Mouse (Mus musculus): ENCODE measurements around the gene E2f2. TPM values are rescaled to one million over a fixed set of nuclear protein-coding genes. Genes with fewer than 3 reads are reported as not detected.
A peak's percentile ranks its signal among the peaks of the same experiment; 100 is the strongest.

Gene E2f2
- total and polyA plus RNA-seq, 2 experiments from 2014 or later, result 2.4 to 6.4 TPM

- 0 out of 2 replicates have a peak, but pooled peaks have one; percentile 27 for ATAC-seq (ENCODE audit: insufficient read depth, low read depth)
- Histone ChIP-seq H3K9me3 (replicated peaks; ENCODE audit: control insufficient read depth, low read length) (no peaks in the 10 kb centered on the region), H3K4me1 (ENCODE audit: control insufficient read depth, insufficient read depth) (no peaks in the 10 kb centered on the region), H3K4me2 (ENCODE audit: low read depth, low read length) (no peak overlapping the region), H3K27ac (ENCODE audit: low read depth) (no peak overlapping the region), H3K27me3 (ENCODE audit: control insufficient read depth, insufficient read depth, low read length) (peaks cover 5% of the 10 kb centered on the region; the same call in 1 of the 2 replicates), H3K4me3 (ENCODE audit: low read depth, low read length) (no peak overlapping the region), H3K9ac (replicated peaks; ENCODE audit: low read depth, low read length) (no peak overlapping the region), H3K36me3 (replicated peaks; ENCODE audit: control insufficient read depth, insufficient read depth, low read length) (no peaks in the 10 kb centered on the region)
- peak; percentile 67 for DNase-seq (ENCODE audit: low spot score)
- WGBS, result 27% methylated on average over 9 of the region's 9 CpGs
- TF ChIP-seq CTCF (IDR thresholded peaks at IDR 0.05; ENCODE audit: low read depth) (peak; percentile 90), EP300 (IDR thresholded peaks at IDR 0.05; ENCODE audit: low read depth) (no peak)
Measured at GRCm38 (mm10) chr4:136199562-136200292, 27.5 kb downstream of the E2f2 start.

DNA sequence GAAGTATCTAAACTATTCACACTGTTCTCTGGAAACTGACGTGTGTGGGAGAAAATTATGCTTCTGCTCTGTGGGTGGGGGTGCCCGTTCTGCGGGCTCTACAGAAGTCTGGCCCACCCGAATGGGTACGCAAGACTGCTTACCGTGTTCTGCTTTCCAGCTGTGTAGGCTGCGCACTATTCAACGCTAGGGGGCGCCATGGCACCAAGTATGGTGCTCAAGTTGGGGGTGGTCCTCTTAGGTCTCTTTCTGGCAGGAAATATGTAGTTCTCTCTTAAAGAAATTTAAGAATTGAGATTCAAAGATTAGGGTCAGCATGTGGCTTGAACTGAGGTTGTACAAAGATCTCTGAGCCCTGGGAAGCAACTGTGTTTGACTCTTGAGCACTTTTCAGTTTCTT, 30.3 kb downstream of the E2f2 start:
- DNase-seq (ENCODE audit: low spot score), result peak; percentile 61
- TF ChIP-seq CTCF (IDR thresholded peaks at IDR 0.05; ENCODE audit: low read depth) (peak; percentile 85), EP300 (IDR thresholded peaks at IDR 0.05; ENCODE audit: low read depth) (no peak)
- Histone ChIP-seq H3K4me3 (ENCODE audit: low read depth, low read length) (no peak overlapping the region), H3K9me3 (replicated peaks; ENCODE audit: control insufficient read depth, low read length) (no peaks in the 10 kb centered on the region), H3K4me1 (ENCODE audit: control insufficient read depth, insufficient read depth) (peaks cover 12% of the 10 kb centered on the region), H3K36me3 (replicated peaks; ENCODE audit: control insufficient read depth, insufficient read depth, low read length) (no peaks in the 10 kb centered on the region), H3K9ac (replicated peaks; ENCODE audit: low read depth, low read length) (no peak overlapping the region), H3K27ac (ENCODE audit: low read depth) (no peak overlapping the region), H3K27me3 (ENCODE audit: control insufficient read depth, insufficient read depth, low read length) (peaks cover 5% of the 10 kb centered on the region; the same call in 1 of the 2 replicates), H3K4me2 (ENCODE audit: low read depth, low read length) (no peak overlapping the region)
- ATAC-seq (ENCODE audit: insufficient read depth, low read depth), result no peak
- 6% methylated on average over 9 of the region's 9 CpGs for WGBS

- TF ChIP-seq CTCF (IDR thresholded peaks at IDR 0.05; ENCODE audit: low read depth), result no peak
- no peak for TF ChIP-seq EP300 (IDR thresholded peaks at IDR 0.05; ENCODE audit: low read depth)
- Histone ChIP-seq H3K4me2 (ENCODE audit: low read depth, low read length) (no peak overlapping the region), H3K9ac (replicated peaks; ENCODE audit: low read depth, low read length) (no peak overlapping the region), H3K4me3 (ENCODE audit: low read depth, low read length) (no peak overlapping the region), H3K27me3 (ENCODE audit: control insufficient read depth, insufficient read depth, low read length) (peaks cover 5% of the 10 kb centered on the region; the same call in 1 of the 2 replicates), H3K36me3 (replicated peaks; ENCODE audit: control insufficient read depth, insufficient read depth, low read length) (no peaks in the 10 kb centered on the region), H3K27ac (ENCODE audit: low read depth) (no peak overlapping the region), H3K9me3 (replicated peaks; ENCODE audit: control insufficient read depth, low read length) (no peaks in the 10 kb centered on the region), H3K4me1 (ENCODE audit: control insufficient read depth, insufficient read depth) (peaks cover 12% of the 10 kb centered on the region)
- ATAC-seq (ENCODE audit: insufficient read depth, low read depth) (no peak), DNase-seq (ENCODE audit: low spot score) (no peak)
- 75% methylated on average over 2 of the region's 2 CpGs for WGBS
Measured at GRCm38 (mm10) chr4:136204775-136205174, 32.6 kb downstream of the E2f2 start.

- no peaks in the 10 kb centered on the region for H3K9me3 ChIP-seq (replicated peaks; ENCODE audit: control insufficient read depth, low read length)
- under 1% methylated on average over 51 of the region's 54 CpGs for WGBS
- peaks cover 12% of the 10 kb centered on the region for H3K4me1 ChIP-seq (ENCODE audit: control insufficient read depth, insufficient read depth)
- TF ChIP-seq CTCF (IDR thresholded peaks at IDR 0.05; ENCODE audit: low read depth), result peak; percentile 20; the same call in 1 of the 2 replicates
- TF ChIP-seq EP300 (IDR thresholded peaks at IDR 0.05; ENCODE audit: low read depth), result no peak
- DNase-seq (ENCODE audit: low spot score) (peak; percentile 96), ATAC-seq (ENCODE audit: insufficient read depth, low read depth) (peak; percentile 93)
- no peaks in the 10 kb centered on the region for H3K27me3 ChIP-seq (ENCODE audit: control insufficient read depth, insufficient read depth, low read length)
- peak within 1 kb of the TSS; percentile 91 for H3K4me2 ChIP-seq (ENCODE audit: low read depth, low read length)
- H3K9ac ChIP-seq (replicated peaks; ENCODE audit: low read depth, low read length), result peak within 1 kb of the TSS; percentile 44; the same call in 1 of the 2 replicates
- no peaks in the 10 kb centered on the region for H3K36me3 ChIP-seq (replicated peaks; ENCODE audit: control insufficient read depth, insufficient read depth, low read length)
- 0 out of 2 replicates have a peak within 1 kb of the TSS, but pooled peaks have one; percentile 22 for H3K27ac ChIP-seq (ENCODE audit: low read depth)
- peak within 1 kb of the TSS; percentile 60 for H3K4me3 ChIP-seq (ENCODE audit: low read depth, low read length)
Measured at GRCm38 (mm10) chr4:136206033-136206893, 34.1 kb downstream of the E2f2 start, which contains the start of gene Asap3. Gene Asap3, plus strand, starts transcription at chr4:136206365.

DNA sequence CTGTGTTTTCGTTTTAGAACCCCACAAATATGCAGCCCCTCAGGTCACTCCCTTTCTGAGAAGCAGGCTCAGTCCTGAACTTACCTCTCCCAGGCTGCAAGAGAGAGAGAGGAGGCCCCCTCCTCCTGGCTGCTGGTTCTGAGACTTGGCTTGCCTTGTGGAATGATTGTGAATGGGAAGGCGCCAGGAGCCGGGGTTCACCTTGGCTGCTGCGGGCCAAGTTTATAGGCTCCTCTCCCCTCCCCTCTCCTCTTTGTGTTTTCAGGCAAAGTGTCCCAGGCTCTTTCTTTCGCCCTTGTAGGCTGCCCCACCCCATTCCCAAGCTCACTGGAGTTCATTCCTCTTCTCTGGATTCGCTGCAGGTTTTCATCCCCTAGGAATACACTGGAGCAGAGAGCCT, 34.7 kb downstream of the E2f2 start:
- Histone ChIP-seq H3K9me3 (replicated peaks; ENCODE audit: control insufficient read depth, low read length) (no peaks in the 10 kb centered on the region), H3K36me3 (replicated peaks; ENCODE audit: control insufficient read depth, insufficient read depth, low read length) (no peaks in the 10 kb centered on the region), H3K4me1 (ENCODE audit: control insufficient read depth, insufficient read depth) (peaks cover 12% of the 10 kb centered on the region), H3K9ac (replicated peaks; ENCODE audit: low read depth, low read length) (peak overlapping the region; percentile 44; the same call in 1 of the 2 replicates), H3K27me3 (ENCODE audit: control insufficient read depth, insufficient read depth, low read length) (no peaks in the 10 kb centered on the region), H3K27ac (ENCODE audit: low read depth) (no peak overlapping the region), H3K4me3 (ENCODE audit: low read depth, low read length) (peak overlapping the region; percentile 60), H3K4me2 (ENCODE audit: low read depth, low read length) (peak overlapping the region; percentile 91)
- ATAC-seq (ENCODE audit: insufficient read depth, low read depth) (no peak), DNase-seq (ENCODE audit: low spot score) (no peak)
- WGBS, result 9% methylated on average over 6 of the region's 6 CpGs
- no peak for TF ChIP-seq CTCF (IDR thresholded peaks at IDR 0.05; ENCODE audit: low read depth)
- TF ChIP-seq EP300 (IDR thresholded peaks at IDR 0.05; ENCODE audit: low read depth), result no peak
